Mouse (Mus musculus): Measurements from ENCODE around the gene Iqcd. TPM values are rescaled to one million over a fixed set of nuclear protein-coding genes. Genes with fewer than 3 reads are reported as not detected.

Gene Iqcd
- polyA plus RNA-seq, 1 experiment = not detected

- no peak for TF ChIP-seq CTCF (IDR thresholded peaks at IDR 0.05; ENCODE audit: insufficient read depth, low read depth, low read length)
- no peak for TF ChIP-seq POLR2A (IDR thresholded peaks at IDR 0.05; ENCODE audit: insufficient read depth, low read depth, low read length)
- Histone ChIP-seq H3K4me1 (ENCODE audit: control insufficient read depth, insufficient read depth, low read length) (peaks cover 37% of the 10 kb centered on the region), H3K4me3 (ENCODE audit: insufficient read depth, low read depth, low read length) (no peak overlapping the region), H3K27ac (ENCODE audit: insufficient read depth, low read depth, low read length) (no peak overlapping the region)
- WGBS = 60% methylated on average over 26 of the region's 26 CpGs
These were observed 9.5 kb upstream of the Iqcd start for GRCm38 (mm10) chr5:120579211-120579897.

GRCm38 (mm10) chr5:120579898-120580626 is 8.8 kb upstream of the Iqcd start:
- H3K27ac ChIP-seq (ENCODE audit: insufficient read depth, low read depth, low read length) = no peak overlapping the region
- 81% methylated on average over 26 of the region's 26 CpGs for WGBS

GRCm38 (mm10) chr5:120582002-120582401 is 6.8 kb upstream of the Iqcd start:
- no peak overlapping the region for H3K4me3 ChIP-seq (ENCODE audit: insufficient read depth, low read depth, low read length)
- H3K27ac ChIP-seq (ENCODE audit: insufficient read depth, low read depth, low read length) = no peak overlapping the region
- H3K4me1 ChIP-seq (ENCODE audit: control insufficient read depth, insufficient read depth, low read length) = peaks cover 37% of the 10 kb centered on the region
- WGBS = 86% methylated on average over 9 of the region's 9 CpGs
- no peak for TF ChIP-seq CTCF (IDR thresholded peaks at IDR 0.05; ENCODE audit: insufficient read depth, low read depth, low read length)

More at GRCm38 (mm10) chr5:120579898-120580626, 8.8 kb upstream of the Iqcd start:
- Histone ChIP-seq H3K4me3 (ENCODE audit: insufficient read depth, low read depth, low read length) (no peak overlapping the region), H3K4me1 (ENCODE audit: control insufficient read depth, insufficient read depth, low read length) (peaks cover 37% of the 10 kb centered on the region)
- no peak for TF ChIP-seq POLR2A (IDR thresholded peaks at IDR 0.05; ENCODE audit: insufficient read depth, low read depth, low read length)
- no peak for TF ChIP-seq CTCF (IDR thresholded peaks at IDR 0.05; ENCODE audit: insufficient read depth, low read depth, low read length)

GRCm38 (mm10) chr5:120583511-120583910 is 5.3 kb upstream of the Iqcd start:
- WGBS = 88% methylated on average over 4 of the region's 4 CpGs
- Histone ChIP-seq H3K27ac (ENCODE audit: insufficient read depth, low read depth, low read length) (no peak overlapping the region), H3K4me3 (ENCODE audit: insufficient read depth, low read depth, low read length) (no peak overlapping the region), H3K4me1 (ENCODE audit: control insufficient read depth, insufficient read depth, low read length) (peaks cover 31% of the 10 kb centered on the region)
- TF ChIP-seq CTCF (IDR thresholded peaks at IDR 0.05; ENCODE audit: insufficient read depth, low read depth, low read length) (no peak), POLR2A (IDR thresholded peaks at IDR 0.05; ENCODE audit: insufficient read depth, low read depth, low read length) (no peak)

GRCm38 (mm10) chr5:120584968-120585367 is 3.8 kb upstream of the Iqcd start:
- TF ChIP-seq CTCF (IDR thresholded peaks at IDR 0.05; ENCODE audit: insufficient read depth, low read depth, low read length) = no peak
- no peak for TF ChIP-seq POLR2A (IDR thresholded peaks at IDR 0.05; ENCODE audit: insufficient read depth, low read depth, low read length)
- Histone ChIP-seq H3K27ac (ENCODE audit: insufficient read depth, low read depth, low read length) (no peak overlapping the region), H3K4me3 (ENCODE audit: insufficient read depth, low read depth, low read length) (no peak overlapping the region), H3K4me1 (ENCODE audit: control insufficient read depth, insufficient read depth, low read length) (peaks cover 21% of the 10 kb centered on the region)
- 55% methylated on average over 15 of the region's 15 CpGs for WGBS

- Histone ChIP-seq H3K4me3 (ENCODE audit: insufficient read depth, low read depth, low read length) (peak overlapping the region; percentile 58), H3K4me1 (ENCODE audit: control insufficient read depth, insufficient read depth, low read length) (peaks cover 17% of the 10 kb centered on the region), H3K27ac (ENCODE audit: insufficient read depth, low read depth, low read length) (no peak overlapping the region)
- no peak for TF ChIP-seq CTCF (IDR thresholded peaks at IDR 0.05; ENCODE audit: insufficient read depth, low read depth, low read length)
- TF ChIP-seq POLR2A (IDR thresholded peaks at IDR 0.05; ENCODE audit: insufficient read depth, low read depth, low read length) = no peak
- WGBS = 4% methylated on average over 17 of the region's 17 CpGs
These were observed 1.8 kb upstream of the Iqcd start for GRCm38 (mm10) chr5:120586741-120587615.

- Histone ChIP-seq H3K4me3 (ENCODE audit: insufficient read depth, low read depth, low read length) (peak overlapping the region; percentile 58), H3K4me1 (ENCODE audit: control insufficient read depth, insufficient read depth, low read length) (peaks cover 17% of the 10 kb centered on the region), H3K27ac (ENCODE audit: insufficient read depth, low read depth, low read length) (no peak overlapping the region)
- TF ChIP-seq POLR2A (IDR thresholded peaks at IDR 0.05; ENCODE audit: insufficient read depth, low read depth, low read length) = no peak
- no peak for TF ChIP-seq CTCF (IDR thresholded peaks at IDR 0.05; ENCODE audit: insufficient read depth, low read depth, low read length)
- WGBS = 8% methylated on average over 9 of the region's 9 CpGs
These were observed 1.2 kb upstream of the Iqcd start for GRCm38 (mm10) chr5:120587616-120587926.

GRCm38 (mm10) chr5:120587940-120588568 is 762 bp upstream of the Iqcd start:
- H3K4me3 ChIP-seq (ENCODE audit: insufficient read depth, low read depth, low read length) = peak overlapping the region; percentile 58
- under 1% methylated on average over 29 of the region's 29 CpGs for WGBS
- TF ChIP-seq POLR2A (IDR thresholded peaks at IDR 0.05; ENCODE audit: insufficient read depth, low read depth, low read length) (no peak), CTCF (IDR thresholded peaks at IDR 0.05; ENCODE audit: insufficient read depth, low read depth, low read length) (no peak)
- H3K27ac ChIP-seq (ENCODE audit: insufficient read depth, low read depth, low read length) = peak overlapping the region; percentile 32; the same call in 1 of the 2 replicates
- peaks cover 17% of the 10 kb centered on the region for H3K4me1 ChIP-seq (ENCODE audit: control insufficient read depth, insufficient read depth, low read length)
